Mouse (Mus musculus): Measurements from ENCODE around the gene Bcar3. TPM values are rescaled to one million over a fixed set of nuclear protein-coding genes. Genes with fewer than 3 reads are reported as not detected.

The Bcar3 gene
- polyA plus RNA-seq, 1 experiment from 2014 or later: 9.1 TPM

DNA sequence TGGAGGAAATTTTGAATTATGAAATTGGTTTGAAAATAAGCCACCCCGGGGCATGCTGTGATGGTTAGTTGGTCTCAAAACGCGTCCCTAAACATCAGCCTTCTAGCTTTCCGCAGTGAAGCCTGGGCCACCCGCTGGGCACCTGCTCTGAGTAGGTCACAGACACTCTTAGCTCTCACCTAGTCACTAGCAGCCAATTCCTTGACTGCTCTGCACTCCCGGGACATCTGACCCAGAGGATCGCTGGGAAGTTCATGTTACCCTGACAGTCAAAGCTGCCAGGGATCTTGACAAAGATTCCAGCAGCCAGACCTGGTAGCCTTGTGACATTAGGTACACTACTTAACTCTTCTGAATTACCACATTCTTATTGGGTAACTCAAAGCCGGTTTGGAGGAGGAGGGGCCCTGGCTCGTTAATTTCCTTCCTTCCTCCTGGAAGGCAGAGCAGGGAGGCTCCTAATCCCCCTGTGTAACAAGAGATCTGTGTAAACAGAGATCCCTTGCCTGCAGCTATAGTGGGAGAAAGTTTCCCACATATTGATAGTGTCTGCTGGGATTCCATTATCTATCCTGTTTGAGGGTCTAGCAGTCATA, 139.0 kb downstream of the Bcar3 start:
- 31% methylated on average over 9 of the region's 9 CpGs for WGBS

GRCm38 (mm10) chr3:122433975-122434626, 140.2 kb downstream of the Bcar3 start:
- 84% methylated on average over 5 of the region's 5 CpGs for WGBS
- no peak overlapping the region for H3K4me2 ChIP-seq
- H3K4me1 ChIP-seq (replicated peaks): peaks cover 8% of the 10 kb centered on the region; the same call in 1 of the 2 replicates
- H3K27ac ChIP-seq (replicated peaks): no peak overlapping the region
- no peaks in the 10 kb centered on the region for H3K36me3 ChIP-seq
- H3K9me3 ChIP-seq: no peaks in the 10 kb centered on the region
- no peaks in the 10 kb centered on the region for H3K27me3 ChIP-seq
- no peak overlapping the region for H3K9ac ChIP-seq
- no peak overlapping the region for H3K4me3 ChIP-seq
- no peak for ATAC-seq (ENCODE audit: low read depth)

More for the DNA sequence above, 139.0 kb downstream of the Bcar3 start:
- Histone ChIP-seq H3K27ac (replicated peaks) (no peak overlapping the region), H3K4me1 (replicated peaks) (peaks cover 8% of the 10 kb centered on the region; the same call in 1 of the 2 replicates), H3K9me3 (no peaks in the 10 kb centered on the region), H3K9ac (no peak overlapping the region), H3K36me3 (no peaks in the 10 kb centered on the region), H3K4me3 (no peak overlapping the region), H3K27me3 (no peaks in the 10 kb centered on the region), H3K4me2 (no peak overlapping the region)
- ATAC-seq (ENCODE audit: low read depth): no peak

GRCm38 (mm10) chr3:122434983-122435935, 141.3 kb downstream of the Bcar3 start:
- H3K9me3 ChIP-seq: no peaks in the 10 kb centered on the region
- WGBS: 83% methylated on average over 8 of the region's 8 CpGs
- H3K27me3 ChIP-seq: no peaks in the 10 kb centered on the region
- H3K27ac ChIP-seq (replicated peaks): no peak overlapping the region
- no peaks in the 10 kb centered on the region for H3K36me3 ChIP-seq
- ATAC-seq (ENCODE audit: low read depth): no peak
- no peak overlapping the region for H3K9ac ChIP-seq
- no peak overlapping the region for H3K4me2 ChIP-seq
- no peak overlapping the region for H3K4me3 ChIP-seq
- H3K4me1 ChIP-seq (replicated peaks): peaks cover 8% of the 10 kb centered on the region; the same call in 1 of the 2 replicates

GRCm38 (mm10) chr3:122438143-122438825, 144.3 kb downstream of the Bcar3 start:
- WGBS: 69% methylated on average over 7 of the region's 7 CpGs
- Histone ChIP-seq H3K9me3 (no peaks in the 10 kb centered on the region), H3K4me3 (no peak overlapping the region), H3K4me1 (replicated peaks) (peaks cover 2% of the 10 kb centered on the region; the same call in 1 of the 2 replicates), H3K36me3 (no peaks in the 10 kb centered on the region), H3K27ac (replicated peaks) (no peak overlapping the region), H3K4me2 (no peak overlapping the region), H3K9ac (no peak overlapping the region), H3K27me3 (no peaks in the 10 kb centered on the region)
- ATAC-seq (ENCODE audit: low read depth): no peak

DNA sequence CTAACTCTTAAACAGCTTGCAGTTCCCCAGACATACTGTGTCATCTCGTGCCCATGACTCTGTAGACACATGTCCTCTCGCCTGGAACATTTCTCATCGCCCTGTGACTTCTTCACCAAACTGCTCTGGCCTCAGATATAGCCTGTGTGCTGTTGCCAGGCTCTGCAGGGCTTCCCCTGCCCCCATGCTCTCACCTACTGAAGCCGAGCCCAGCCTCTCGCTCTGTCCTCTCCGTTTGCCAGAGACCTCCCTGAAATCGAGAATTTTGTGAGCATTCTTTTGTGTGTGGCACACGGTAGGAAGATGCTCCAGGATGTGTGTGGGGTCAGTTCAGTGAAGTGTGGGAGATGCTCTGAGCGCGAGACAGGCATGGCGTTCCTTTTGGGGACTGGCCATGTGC, 151.8 kb downstream of the Bcar3 start:
- H3K9ac ChIP-seq: no peak overlapping the region
- no peak overlapping the region for H3K4me2 ChIP-seq
- ATAC-seq (ENCODE audit: low read depth): no peak
- no peaks in the 10 kb centered on the region for H3K9me3 ChIP-seq
- no peak overlapping the region for H3K27ac ChIP-seq (replicated peaks)
- H3K4me1 ChIP-seq (replicated peaks): no peaks in the 10 kb centered on the region
- H3K27me3 ChIP-seq: no peaks in the 10 kb centered on the region
- H3K36me3 ChIP-seq: no peaks in the 10 kb centered on the region
- no peak overlapping the region for H3K4me3 ChIP-seq
- WGBS: 90% methylated on average over 11 of the region's 11 CpGs

DNA sequence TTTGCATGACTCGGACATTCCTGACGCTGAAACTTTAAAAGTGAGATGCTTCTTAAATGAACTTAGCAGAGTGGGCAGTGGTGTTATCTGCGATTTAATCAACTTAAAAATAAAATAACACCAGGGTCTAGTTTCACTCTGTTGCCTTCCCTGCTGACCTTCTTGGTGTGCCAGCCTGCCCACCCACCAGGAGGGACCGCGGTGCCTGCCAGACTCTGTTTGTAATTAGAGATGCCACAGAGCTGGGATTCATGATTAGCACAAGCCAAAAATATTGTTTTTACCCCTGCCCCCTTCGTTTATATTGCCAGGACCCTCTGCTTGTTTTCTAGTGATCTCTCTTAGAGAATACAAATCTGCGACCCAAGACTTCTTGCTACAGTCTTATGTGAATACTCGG, 152.7 kb downstream of the Bcar3 start:
- Histone ChIP-seq H3K4me1 (replicated peaks) (no peaks in the 10 kb centered on the region), H3K9ac (no peak overlapping the region), H3K9me3 (no peaks in the 10 kb centered on the region), H3K27ac (replicated peaks) (no peak overlapping the region), H3K36me3 (no peaks in the 10 kb centered on the region), H3K4me3 (no peak overlapping the region), H3K4me2 (no peak overlapping the region), H3K27me3 (no peaks in the 10 kb centered on the region)
- ATAC-seq (ENCODE audit: low read depth): no peak
- WGBS: 85% methylated on average over 8 of the region's 8 CpGs

GRCm38 (mm10) chr3:122448196-122448595, 154.3 kb downstream of the Bcar3 start:
- no peak overlapping the region for H3K4me3 ChIP-seq
- H3K4me2 ChIP-seq: no peak overlapping the region
- H3K4me1 ChIP-seq (replicated peaks): no peaks in the 10 kb centered on the region
- H3K27me3 ChIP-seq: no peaks in the 10 kb centered on the region
- no peaks in the 10 kb centered on the region for H3K9me3 ChIP-seq
- no peak overlapping the region for H3K27ac ChIP-seq (replicated peaks)
- WGBS: 96% methylated on average over 13 of the region's 13 CpGs
- H3K9ac ChIP-seq: no peak overlapping the region
- H3K36me3 ChIP-seq: no peaks in the 10 kb centered on the region
- no peak for ATAC-seq (ENCODE audit: low read depth)

DNA sequence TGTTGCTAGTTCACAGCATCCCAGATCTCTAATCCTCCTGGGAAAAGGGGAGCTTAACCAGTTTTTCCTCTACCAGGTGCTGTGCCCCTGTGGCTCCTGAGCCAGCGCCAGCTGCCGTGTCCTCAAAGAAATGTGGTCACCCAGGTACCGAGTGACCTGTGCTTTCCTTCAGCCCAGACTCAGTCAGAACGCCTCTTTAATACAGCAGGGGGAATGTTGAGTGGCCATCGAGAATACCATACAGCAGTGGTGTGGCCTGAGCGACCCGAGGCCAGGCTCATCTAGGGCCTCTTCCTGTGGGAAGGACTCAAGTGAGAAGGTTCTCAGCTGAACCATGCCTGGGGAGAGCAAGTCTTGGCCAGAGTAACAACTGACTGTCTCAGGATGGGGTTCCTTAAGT, 156.1 kb downstream of the Bcar3 start:
- WGBS: 93% methylated on average over 7 of the region's 7 CpGs
- H3K9me3 ChIP-seq: no peaks in the 10 kb centered on the region
- H3K4me2 ChIP-seq: no peak overlapping the region
- no peaks in the 10 kb centered on the region for H3K27me3 ChIP-seq
- H3K9ac ChIP-seq: no peak overlapping the region
- H3K36me3 ChIP-seq: no peaks in the 10 kb centered on the region
- H3K4me3 ChIP-seq: no peak overlapping the region
- H3K27ac ChIP-seq (replicated peaks): no peak overlapping the region
- no peaks in the 10 kb centered on the region for H3K4me1 ChIP-seq (replicated peaks)
- ATAC-seq (ENCODE audit: low read depth): no peak

GRCm38 (mm10) chr3:122453875-122454274, 159.9 kb downstream of the Bcar3 start:
- ATAC-seq (ENCODE audit: low read depth): no peak
- H3K4me2 ChIP-seq: no peak overlapping the region
- no peak overlapping the region for H3K9ac ChIP-seq
- no peaks in the 10 kb centered on the region for H3K36me3 ChIP-seq
- WGBS: 91% methylated on average over 11 of the region's 11 CpGs
- no peak overlapping the region for H3K4me3 ChIP-seq
- H3K4me1 ChIP-seq (replicated peaks): peaks cover 17% of the 10 kb centered on the region
- no peak overlapping the region for H3K27ac ChIP-seq (replicated peaks)
- H3K27me3 ChIP-seq: no peaks in the 10 kb centered on the region
- H3K9me3 ChIP-seq: no peaks in the 10 kb centered on the region

- WGBS: 96% methylated on average over 4 of the region's 4 CpGs
- ATAC-seq (ENCODE audit: low read depth): no peak
- Histone ChIP-seq H3K4me3 (no peak overlapping the region), H3K9ac (no peak overlapping the region), H3K9me3 (no peaks in the 10 kb centered on the region), H3K27me3 (no peaks in the 10 kb centered on the region), H3K36me3 (no peaks in the 10 kb centered on the region), H3K27ac (replicated peaks) (no peak overlapping the region), H3K4me1 (replicated peaks) (peaks cover 26% of the 10 kb centered on the region), H3K4me2 (no peak overlapping the region)
Measured at GRCm38 (mm10) chr3:122456156-122456555, 162.2 kb downstream of the Bcar3 start.

DNA sequence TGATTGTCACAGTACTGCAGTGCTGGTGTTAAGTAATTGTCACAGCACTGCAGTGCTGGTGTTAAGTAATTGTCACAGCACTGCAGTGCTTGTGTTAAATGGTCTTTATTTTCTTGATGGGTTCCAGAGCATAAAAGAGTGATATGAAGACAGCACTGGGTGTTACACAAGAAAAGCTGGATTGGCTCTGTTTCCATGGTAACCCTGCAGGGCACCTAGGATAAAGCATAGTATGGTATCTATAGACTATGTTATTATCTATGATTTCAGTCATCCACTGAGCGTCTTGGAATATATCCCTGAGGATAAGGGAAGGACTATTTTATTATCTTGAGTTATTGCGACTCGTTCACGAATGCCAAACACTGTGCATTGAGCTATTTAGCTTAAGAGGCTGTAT, 162.9 kb downstream of the Bcar3 start:
- Histone ChIP-seq H3K4me1 (replicated peaks) (peaks cover 32% of the 10 kb centered on the region), H3K4me3 (no peak overlapping the region), H3K27ac (replicated peaks) (no peak overlapping the region), H3K9me3 (no peaks in the 10 kb centered on the region), H3K36me3 (no peaks in the 10 kb centered on the region), H3K9ac (no peak overlapping the region), H3K27me3 (no peaks in the 10 kb centered on the region), H3K4me2 (no peak overlapping the region)
- ATAC-seq (ENCODE audit: low read depth): no peak
- 58% methylated on average over 4 of the region's 4 CpGs for WGBS

GRCm38 (mm10) chr3:122457723-122458122, 163.8 kb downstream of the Bcar3 start:
- no peaks in the 10 kb centered on the region for H3K9me3 ChIP-seq
- H3K9ac ChIP-seq: no peak overlapping the region
- no peak overlapping the region for H3K4me3 ChIP-seq
- H3K4me1 ChIP-seq (replicated peaks): peaks cover 41% of the 10 kb centered on the region
- H3K27me3 ChIP-seq: no peaks in the 10 kb centered on the region
- ATAC-seq (ENCODE audit: low read depth): no peak
- H3K4me2 ChIP-seq: no peak overlapping the region
- H3K27ac ChIP-seq (replicated peaks): no peak overlapping the region
- H3K36me3 ChIP-seq: no peaks in the 10 kb centered on the region
- WGBS: 30% methylated on average over 1 of the region's 1 CpGs

Measured in neural tube, embryonic 13.5 days (tissue).